Mouse (Mus musculus) gonadal fat pad, adult 2 months (tissue): ENCODE data around the gene Ppp4r1. TPM values are rescaled to one million over a fixed set of nuclear protein-coding genes. Genes with fewer than 3 reads are reported as not detected.

ENCODE experiments used
- DNase-seq: peaks from one replicate; pipeline ENCODE4 v3.0.0-alpha.2; 2012; ENCODE audit warnings: low read depth
- polyA plus RNA-seq: library from polyadenylated mRNA; depleted of rRNA; stranded (reverse); fragments of >200 nt; gene quantifications from 2 replicates; pipeline ENCODE4 v1.2.3, GENCODE M21; 2012

Ppp4r1 gene
- polyA plus RNA-seq, 1 experiment: 41.2 TPM

- no peak for DNase-seq
Measured at GRCm38 (mm10) chr17:65802026-65802425, 19.7 kb downstream of the Ppp4r1 start.

DNA sequence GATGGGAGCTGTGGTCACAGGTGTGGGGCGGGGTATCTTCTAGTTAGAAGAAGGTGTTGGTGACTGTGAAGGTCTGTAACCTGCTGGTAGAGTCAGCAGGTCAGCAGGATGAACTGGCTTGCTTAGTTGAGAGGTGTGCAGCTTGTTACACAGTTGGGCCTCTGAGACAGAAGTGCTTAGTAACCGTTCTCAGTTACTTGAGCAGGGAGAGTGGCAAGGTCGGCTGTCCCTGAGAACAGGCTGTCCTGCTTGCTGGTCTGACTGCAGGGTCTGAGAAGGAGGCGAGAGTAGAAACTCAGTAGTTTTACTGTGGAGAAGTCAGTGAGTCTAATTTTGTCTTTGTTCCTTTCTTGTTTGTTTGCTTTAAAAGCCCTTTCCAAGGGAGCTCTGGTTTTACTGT lies 23.6 kb downstream of the Ppp4r1 start:
- DNase-seq: no peak

DNA sequence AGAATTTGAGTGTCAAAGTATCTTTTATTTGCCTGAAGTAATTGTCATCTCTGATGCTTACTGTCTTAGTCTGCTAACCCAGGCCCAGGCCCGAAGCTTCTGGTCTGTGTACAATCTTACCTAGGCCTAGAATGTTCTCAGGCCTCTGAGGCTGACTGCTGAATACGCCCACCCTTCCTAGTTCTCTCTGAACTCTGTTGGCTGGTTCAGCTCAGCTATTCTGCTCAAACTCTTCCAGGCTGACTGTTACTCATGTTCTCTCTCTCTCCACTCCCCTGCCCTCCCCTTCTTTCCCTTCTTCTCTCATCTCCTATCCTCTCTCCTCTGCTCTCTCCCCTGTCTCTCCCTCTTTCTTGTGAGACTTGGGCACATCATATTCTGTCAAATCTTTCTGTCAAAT lies 24.0 kb downstream of the Ppp4r1 start:
- DNase-seq: no peak

DNA sequence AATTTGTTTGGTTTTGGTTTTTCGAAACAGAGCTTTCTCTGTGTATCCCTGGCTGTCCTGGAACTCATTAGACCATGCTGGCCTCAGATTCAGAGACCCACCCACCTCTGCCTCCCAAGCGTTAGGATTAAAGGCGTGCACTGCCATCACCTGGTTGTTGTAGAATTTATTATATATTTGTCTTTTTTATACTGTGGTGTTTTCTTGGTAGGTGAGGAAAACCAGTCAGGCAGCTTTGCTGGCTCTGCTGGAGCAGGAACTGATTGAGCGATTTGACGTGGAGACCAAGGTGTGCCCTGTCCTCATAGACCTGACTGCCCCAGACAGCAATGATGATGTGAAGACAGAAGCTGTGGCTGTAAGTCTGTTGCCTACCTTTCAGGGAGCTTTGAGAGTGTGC lies 28.7 kb downstream of the Ppp4r1 start:
- no peak for DNase-seq

- no peak for DNase-seq
Measured at GRCm38 (mm10) chr17:65813763-65814162, 31.4 kb downstream of the Ppp4r1 start.

- no peak for DNase-seq
Measured at GRCm38 (mm10) chr17:65820197-65820596, 37.8 kb downstream of the Ppp4r1 start.

DNA sequence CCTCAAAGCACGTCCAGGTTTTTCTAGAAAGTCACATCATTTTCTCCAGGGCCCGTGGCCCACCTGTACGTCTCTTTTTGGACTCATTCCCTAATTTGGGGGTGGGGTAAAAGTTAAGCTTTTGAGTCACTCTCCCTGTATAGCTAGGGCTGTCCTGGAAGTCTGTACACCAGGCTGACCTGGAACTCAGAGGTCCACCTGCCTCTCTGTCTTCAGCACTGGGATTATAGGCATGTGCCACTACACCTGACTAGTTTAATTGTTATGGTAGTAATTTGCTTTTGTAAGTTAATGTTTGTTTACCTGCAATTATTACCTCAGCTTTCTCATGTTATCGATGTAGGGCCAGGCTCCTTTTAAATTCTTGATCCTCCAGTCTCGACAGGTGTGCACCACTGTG lies 40.0 kb downstream of the Ppp4r1 start:
- DNase-seq: no peak

DNA sequence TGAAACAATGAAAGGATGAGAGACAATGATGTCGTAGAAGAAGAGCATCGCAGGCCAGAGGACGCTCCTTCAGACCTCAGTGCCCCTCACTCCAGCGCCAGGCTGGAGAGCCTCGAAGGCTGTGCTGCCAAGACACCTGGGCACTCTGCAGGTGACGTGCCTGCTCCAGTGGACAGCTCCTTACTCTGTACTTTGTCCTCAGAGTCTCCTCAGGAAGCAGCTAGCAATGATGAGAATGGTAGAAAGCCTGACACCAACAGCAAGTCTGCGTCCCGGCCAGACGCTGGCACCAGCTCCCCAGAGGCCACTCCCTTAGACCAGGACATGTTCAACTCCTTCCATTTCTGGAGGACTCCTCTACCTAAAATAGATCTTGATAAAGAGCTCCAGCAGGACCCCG lies 41.9 kb downstream of the Ppp4r1 start:
- no peak for DNase-seq

- DNase-seq: no peak
Measured at GRCm38 (mm10) chr17:65826257-65826656, 43.9 kb downstream of the Ppp4r1 start.

DNA sequence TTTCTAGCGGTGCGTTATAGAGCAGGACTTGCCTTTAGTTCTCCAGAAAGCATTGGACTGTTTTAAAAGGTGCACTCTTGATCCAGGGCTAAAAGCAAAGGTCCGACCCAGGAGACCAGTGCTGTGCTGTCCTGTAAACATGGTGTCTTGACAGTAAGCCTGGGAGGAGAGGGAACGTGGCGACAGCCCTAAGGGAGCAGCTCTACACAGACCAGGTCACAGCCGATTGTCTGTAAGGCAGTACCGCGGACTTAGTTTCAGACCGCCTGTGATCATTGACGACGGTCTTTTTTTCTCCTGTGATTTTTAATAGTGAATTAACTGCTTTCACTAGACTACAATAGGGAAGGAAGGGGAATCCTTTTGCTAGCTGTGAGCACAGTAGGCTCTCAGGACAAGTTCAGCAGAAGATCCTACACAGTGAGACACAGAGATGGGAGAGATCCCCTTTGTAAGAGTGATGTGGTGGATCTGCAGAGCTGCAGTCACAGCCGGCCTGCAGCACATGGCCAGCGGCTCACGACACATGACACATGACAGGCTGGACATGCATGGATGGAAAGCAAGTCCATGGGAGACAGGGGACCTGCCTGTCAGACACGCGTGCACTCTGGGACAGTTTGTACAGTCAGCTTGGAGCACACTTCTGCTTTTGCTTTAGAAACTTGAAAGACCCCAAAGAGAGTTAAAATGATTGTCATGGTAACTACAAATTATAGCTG lies 44.9 kb downstream of the Ppp4r1 start:
- DNase-seq: no peak

GRCm38 (mm10) chr17:65827904-65828303 lies 45.5 kb downstream of the Ppp4r1 start:
- no peak for DNase-seq

GRCm38 (mm10) chr17:65828951-65829350 lies 46.6 kb downstream of the Ppp4r1 start:
- DNase-seq: no peak

- no peak for DNase-seq
Measured at GRCm38 (mm10) chr17:65830216-65830863, 48.0 kb downstream of the Ppp4r1 start.

- DNase-seq: no peak
Measured at GRCm38 (mm10) chr17:65833891-65834290, 51.5 kb downstream of the Ppp4r1 start.

DNA sequence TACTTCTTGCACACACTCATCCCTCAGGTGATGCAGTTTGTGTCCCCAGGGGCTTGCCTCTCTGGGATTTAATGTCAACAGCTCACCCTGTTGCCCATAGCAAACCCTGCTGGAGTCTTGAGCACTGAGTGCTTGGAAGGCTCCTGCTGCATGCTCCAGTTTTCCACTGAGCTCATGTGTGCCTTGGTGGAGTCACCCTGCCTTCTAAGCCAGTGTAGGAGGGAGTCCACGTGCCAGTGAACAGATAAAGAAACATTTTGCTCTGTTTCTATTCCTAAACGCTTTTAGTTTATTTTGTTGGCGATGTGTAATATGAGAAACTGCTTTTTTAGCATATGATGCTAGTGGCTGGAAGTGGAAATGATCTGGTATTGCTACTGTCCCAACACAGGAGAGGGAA lies 54.4 kb downstream of the Ppp4r1 start:
- DNase-seq: no peak

DNA sequence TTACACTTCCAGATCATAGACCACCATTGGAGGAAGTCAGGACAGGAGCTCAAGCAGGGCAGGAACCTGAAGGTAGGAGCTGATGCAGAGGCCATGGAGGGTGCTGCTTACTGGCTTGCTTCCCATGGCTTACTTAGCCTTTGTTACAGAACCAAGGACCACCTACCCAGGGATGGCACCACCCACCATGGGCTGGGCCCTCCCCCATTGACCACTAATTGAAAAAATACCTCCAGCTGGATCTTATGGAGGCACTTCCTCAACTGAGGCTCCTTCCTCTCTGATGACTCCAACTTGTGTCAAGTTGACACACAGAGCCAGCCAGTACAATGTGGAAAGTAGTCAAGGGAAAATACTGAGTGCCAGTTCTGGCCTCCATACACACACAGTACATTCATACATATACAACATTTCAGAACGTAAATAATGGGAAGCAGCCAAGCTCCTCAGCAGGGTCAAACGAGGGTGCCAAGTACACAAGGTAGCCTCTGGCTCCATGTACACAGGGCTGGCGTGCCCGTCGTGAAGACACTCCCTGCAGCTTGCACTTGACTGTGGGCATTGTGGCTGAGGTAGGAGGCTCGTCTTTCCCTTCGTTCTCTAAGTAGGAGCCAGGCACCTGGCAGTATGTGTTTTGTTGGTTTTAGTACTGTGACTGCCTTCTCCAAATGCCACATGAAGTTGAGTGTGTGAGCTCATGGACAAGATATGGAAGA lies 57.3 kb downstream of the Ppp4r1 start:
- no peak for DNase-seq

DNA sequence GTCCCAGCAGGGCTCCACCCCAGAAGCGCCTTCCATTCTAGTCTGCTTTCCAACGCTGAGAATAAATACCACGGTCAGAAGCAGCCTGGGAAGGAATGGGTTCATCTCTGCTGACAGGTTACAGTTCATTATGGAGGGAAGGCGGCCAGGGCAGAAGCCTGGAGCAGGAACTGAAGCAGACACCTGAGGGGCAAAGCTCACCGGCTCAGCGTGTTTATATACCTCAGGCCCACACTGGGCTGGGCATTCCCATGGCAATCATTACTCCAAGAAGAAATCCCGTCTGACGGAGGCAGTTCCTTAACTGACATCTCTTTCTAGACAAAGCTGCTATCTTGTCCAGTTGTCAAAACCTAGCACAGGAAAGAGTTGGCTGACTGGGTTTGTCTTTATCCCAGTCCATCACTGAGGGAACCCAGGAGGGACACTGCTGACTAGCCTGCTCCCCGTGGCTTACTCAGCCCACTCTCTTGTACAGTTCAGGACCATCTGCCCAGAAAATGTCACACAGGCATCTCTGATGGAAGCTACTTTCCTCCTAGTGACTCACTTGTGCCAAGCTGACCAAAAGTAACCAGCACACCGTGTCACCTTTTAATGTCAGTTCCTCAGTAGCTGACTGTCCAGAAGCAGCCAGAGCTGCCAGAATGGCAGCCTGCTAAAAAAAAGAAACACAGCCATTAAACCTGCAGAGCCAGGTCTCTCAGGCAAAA lies 60.5 kb downstream of the Ppp4r1 start:
- DNase-seq: no peak

DNA sequence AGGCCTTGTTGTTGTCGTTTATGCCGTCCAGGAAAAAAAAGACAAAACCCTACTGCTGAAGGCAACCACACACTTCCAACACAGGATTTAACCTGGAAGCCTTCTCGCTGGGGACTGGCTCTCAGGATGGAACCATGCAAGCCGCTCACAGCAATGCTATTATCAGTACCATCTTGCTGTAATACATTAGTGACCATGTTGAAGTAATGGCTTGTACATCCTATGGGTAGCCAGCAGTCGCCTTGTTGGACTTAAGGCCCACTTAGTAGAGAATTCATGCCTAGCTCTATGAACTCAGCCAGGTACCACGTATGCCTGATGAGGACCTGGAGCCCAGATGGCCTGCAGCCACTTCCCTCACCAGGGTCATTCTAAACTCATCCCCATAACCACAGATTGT lies 63.0 kb downstream of the Ppp4r1 start:
- DNase-seq: no peak

DNA sequence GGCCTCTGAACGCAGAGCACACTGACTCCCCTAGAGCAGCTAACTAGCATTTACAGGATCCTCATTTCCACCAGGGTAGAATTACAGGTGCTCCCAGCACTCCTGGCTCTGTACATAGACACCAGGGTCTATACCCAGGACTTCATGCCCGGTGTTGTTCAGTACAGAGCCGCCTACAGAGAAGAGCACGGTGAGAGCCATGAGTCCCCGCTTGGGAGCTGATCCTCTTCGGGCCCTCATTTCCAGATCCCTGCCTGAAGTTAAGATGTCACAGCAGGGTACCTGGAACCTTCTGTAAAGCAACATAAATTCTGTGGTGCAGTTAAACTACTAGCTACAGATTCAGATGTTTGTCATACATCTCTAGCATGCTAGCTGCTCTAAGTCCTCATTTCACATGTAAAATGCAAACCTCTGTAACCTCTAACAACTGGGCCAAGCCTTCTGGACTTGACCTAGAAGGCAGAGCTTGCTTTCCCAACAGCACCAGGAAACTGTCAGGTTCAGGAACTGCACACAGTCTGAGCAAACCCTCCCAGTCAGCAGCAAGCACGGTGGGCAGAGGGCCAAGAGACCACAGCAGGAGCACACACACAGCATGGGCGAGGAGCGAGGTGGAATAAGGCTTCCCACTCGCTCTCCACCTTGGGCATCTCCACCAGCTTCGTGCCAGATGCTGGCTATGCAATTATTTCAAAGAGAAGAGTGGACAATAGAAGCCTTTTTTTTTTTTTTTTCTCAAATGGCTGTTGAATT lies 65.5 kb downstream of the Ppp4r1 start:
- no peak for DNase-seq

DNA sequence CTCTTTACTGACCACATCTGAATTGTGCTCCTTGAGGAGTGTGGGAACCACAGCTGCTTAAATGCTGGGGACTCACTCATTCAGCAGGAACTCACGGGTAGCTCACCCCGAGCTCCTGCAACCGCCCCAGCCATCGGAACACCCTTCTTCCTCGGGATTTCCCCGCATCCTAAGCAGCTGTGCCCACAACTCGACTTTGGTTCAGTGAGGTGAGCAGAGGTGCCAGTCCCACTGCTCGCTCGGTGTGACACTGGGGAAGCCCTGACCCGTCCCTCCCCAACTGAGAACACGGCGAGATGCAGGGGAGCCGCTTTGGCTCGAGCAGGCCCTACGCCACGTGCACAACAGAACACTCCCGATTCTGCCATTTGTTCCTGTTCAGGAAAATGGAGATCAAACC lies 68.1 kb downstream of the Ppp4r1 start:
- no peak for DNase-seq

GRCm38 (mm10) chr17:65851749-65852148 lies 69.4 kb downstream of the Ppp4r1 start:
- no peak for DNase-seq

DNA sequence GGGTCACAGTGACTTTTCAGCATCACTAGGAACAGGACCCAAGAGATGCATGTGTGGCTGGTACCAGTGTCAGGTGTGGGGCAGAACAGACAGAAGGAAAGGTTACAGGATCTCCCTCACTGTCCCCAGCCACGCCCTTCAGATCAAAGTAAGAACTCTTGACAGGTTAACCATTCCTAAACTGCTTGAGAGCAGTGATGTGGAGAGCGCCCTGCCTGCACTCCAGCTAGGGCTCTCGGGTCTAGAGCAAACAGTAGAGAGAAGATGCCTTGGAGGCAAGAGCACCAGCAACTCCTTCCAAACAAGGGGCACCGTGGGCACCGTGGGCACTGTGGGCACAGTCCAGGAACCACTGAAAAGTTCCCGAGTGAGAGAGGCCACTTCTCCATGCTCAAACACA lies 71.0 kb downstream of the Ppp4r1 start:
- no peak for DNase-seq
